Mouse (Mus musculus): ENCODE data around the gene Cyb5d1. TPM values are rescaled to one million over a fixed set of nuclear protein-coding genes. Genes with fewer than 3 reads are reported as not detected.
A peak's percentile ranks its signal among the peaks of the same experiment; 100 is the strongest.

The Cyb5d1 gene
- total and polyA plus RNA-seq, 3 experiments, result 28.4 to 29.5 (median 29.3) TPM

DNA sequence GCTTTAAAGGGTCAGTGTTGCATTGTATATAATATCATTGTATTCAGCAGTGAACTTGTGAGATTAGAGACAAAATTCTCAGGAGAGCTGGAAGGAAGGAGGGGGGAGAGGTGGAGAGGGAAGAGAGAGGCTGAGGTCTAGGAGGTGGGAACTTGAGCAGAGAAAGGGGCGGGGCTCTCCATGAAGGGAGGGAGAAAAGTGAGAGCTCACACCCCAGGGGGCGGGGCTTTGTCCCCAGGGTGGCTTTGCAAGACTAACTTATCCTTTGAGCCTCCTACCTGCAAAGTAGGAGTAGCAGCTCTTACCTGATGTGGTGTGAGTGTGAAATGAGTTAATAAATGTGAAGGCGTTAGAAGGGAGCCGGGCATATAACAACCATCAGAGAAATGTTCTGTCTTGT is 33.3 kb upstream of the Cyb5d1 start:
- H3K36me3 ChIP-seq (replicated peaks in 1 of 2; ENCODE audit: control insufficient read depth in 1 of 2, insufficient read depth in 1 of 2, low read length in 1 of 2), result no peaks in the 10 kb centered on the region
- no peaks in the 10 kb centered on the region for H3K9me3 ChIP-seq (replicated peaks; ENCODE audit: low read length)
- no peak overlapping the region for H3K9ac ChIP-seq (ENCODE audit: insufficient read depth, low read depth)
- dilution Hi-C loops (cut with MboI; ENCODE audit: extremely low pct_ligation_motif_present, extremely low pct_unique_long_range_greater_than_20kb, low sequenced_read_pairs) (no loop called here), in situ Hi-C loops (cut with MboI; ENCODE audit: low pct_ligation_motif_present, low pct_unique_long_range_greater_than_20kb, low sequenced_read_pairs) (no loop called here)
- peaks cover 6 to 18% of the 10 kb centered on the region in 2 experiments for H3K4me1 ChIP-seq (ENCODE audit: control insufficient read depth in 1 of 2, insufficient read depth in 2 of 2)
- no peak overlapping the region for H3K4me3 ChIP-seq (replicated peaks in 1 of 3; ENCODE audit: low read depth in 2 of 3, low read length in 2 of 3, poor library complexity in 1 of 3)
- no peaks in the 10 kb centered on the region for H3K79me2 ChIP-seq (replicated peaks; ENCODE audit: control insufficient read depth, extremely low read depth, insufficient read depth, poor library complexity, severe bottlenecking)
- H3K27ac ChIP-seq (ENCODE audit: insufficient read depth, low read depth), result no peak overlapping the region
- TF ChIP-seq PAX5 (IDR thresholded peaks at IDR 0.05; ENCODE audit: low read length), result no peak
- TF ChIP-seq MAZ (IDR thresholded peaks at IDR 0.05; ENCODE audit: low read depth, low read length), result 0 out of 2 replicates have a peak, but pooled peaks have one; percentile 32
- H3K4me2 ChIP-seq (ENCODE audit: insufficient read depth, low read depth, poor library complexity, severe bottlenecking), result no peak overlapping the region
- DNase-seq (ENCODE audit: extremely low read depth), result peak; percentile 66
- peaks cover 47% of the 10 kb centered on the region for H3K27me3 ChIP-seq (replicated peaks)

DNA sequence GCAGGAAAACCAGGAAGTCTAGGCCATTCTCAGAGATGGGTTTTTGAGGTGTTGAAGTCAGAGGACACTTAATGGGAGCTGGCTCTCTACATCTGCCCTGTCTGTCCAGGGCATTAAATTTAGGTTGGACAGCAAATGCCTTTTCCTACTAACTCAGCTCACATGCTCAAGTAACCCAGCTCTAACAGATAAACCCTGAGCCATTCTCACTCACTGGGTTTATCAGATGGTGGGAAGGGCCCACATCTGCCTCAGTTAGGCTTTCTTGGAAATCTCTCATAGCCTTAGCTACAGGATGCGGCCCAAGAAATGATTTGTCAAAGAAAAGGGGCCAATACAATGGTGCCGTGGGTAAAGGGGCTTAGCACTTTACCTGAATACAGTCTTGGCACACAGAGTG is 30.8 kb upstream of the Cyb5d1 start:
- in situ Hi-C loops (cut with MboI; ENCODE audit: low pct_ligation_motif_present, low pct_unique_long_range_greater_than_20kb, low sequenced_read_pairs) (no loop called here), dilution Hi-C loops (cut with MboI; ENCODE audit: extremely low pct_ligation_motif_present, extremely low pct_unique_long_range_greater_than_20kb, low sequenced_read_pairs) (no loop called here)
- peaks cover 58% of the 10 kb centered on the region for H3K27me3 ChIP-seq (replicated peaks)
- H3K9ac ChIP-seq (ENCODE audit: insufficient read depth, low read depth), result no peak overlapping the region
- no peaks in the 10 kb centered on the region for H3K36me3 ChIP-seq (replicated peaks in 1 of 2; ENCODE audit: control insufficient read depth in 1 of 2, insufficient read depth in 1 of 2, low read length in 1 of 2)
- H3K9me3 ChIP-seq (replicated peaks; ENCODE audit: low read length), result no peaks in the 10 kb centered on the region
- no peak overlapping the region for H3K4me3 ChIP-seq (replicated peaks in 1 of 3; ENCODE audit: low read depth in 2 of 3, low read length in 2 of 3, poor library complexity in 1 of 3)
- no peak for DNase-seq (ENCODE audit: extremely low read depth)
- no peak overlapping the region for H3K4me2 ChIP-seq (ENCODE audit: insufficient read depth, low read depth, poor library complexity, severe bottlenecking)
- TF ChIP-seq IRF4 (IDR thresholded peaks at IDR 0.05; ENCODE audit: low read depth, low read length) (no peak), HCFC1 (IDR thresholded peaks at IDR 0.05; ENCODE audit: low read depth, low read length) (no peak), ETS1 (conservative IDR thresholded peaks at IDR 0.05; ENCODE audit: low read depth, low read length) (no peak), CHD1 (IDR thresholded peaks at IDR 0.05; ENCODE audit: low read depth, low read length) (no peak), MAZ (IDR thresholded peaks at IDR 0.05; ENCODE audit: low read depth, low read length) (no peak), TBP (conservative IDR thresholded peaks at IDR 0.05; ENCODE audit: low read depth, low read length) (no peak), GABPA (IDR thresholded peaks at IDR 0.05; ENCODE audit: insufficient replicate concordance, low read depth, low read length) (no peak), EP300 (IDR thresholded peaks at IDR 0.05; ENCODE audit: low read length) (no peak), MYC (IDR thresholded peaks at IDR 0.05; ENCODE audit: low read depth, low read length) (no peak), E2F4 (IDR thresholded peaks at IDR 0.05; ENCODE audit: insufficient replicate concordance, low read depth, low read length) (no peak), MAX (IDR thresholded peaks at IDR 0.05; ENCODE audit: low read length) (no peak), UBTF (IDR thresholded peaks at IDR 0.05; ENCODE audit: low read depth, low read length) (no peak)
- H3K27ac ChIP-seq (ENCODE audit: insufficient read depth, low read depth), result no peak overlapping the region
- H3K4me1 ChIP-seq (ENCODE audit: control insufficient read depth in 1 of 2, insufficient read depth in 2 of 2), result peaks cover 3 to 11% of the 10 kb centered on the region in 2 experiments; a peak in 3 of 4 replicates
- no peaks in the 10 kb centered on the region for H3K79me2 ChIP-seq (replicated peaks; ENCODE audit: control insufficient read depth, extremely low read depth, insufficient read depth, poor library complexity, severe bottlenecking)

DNA sequence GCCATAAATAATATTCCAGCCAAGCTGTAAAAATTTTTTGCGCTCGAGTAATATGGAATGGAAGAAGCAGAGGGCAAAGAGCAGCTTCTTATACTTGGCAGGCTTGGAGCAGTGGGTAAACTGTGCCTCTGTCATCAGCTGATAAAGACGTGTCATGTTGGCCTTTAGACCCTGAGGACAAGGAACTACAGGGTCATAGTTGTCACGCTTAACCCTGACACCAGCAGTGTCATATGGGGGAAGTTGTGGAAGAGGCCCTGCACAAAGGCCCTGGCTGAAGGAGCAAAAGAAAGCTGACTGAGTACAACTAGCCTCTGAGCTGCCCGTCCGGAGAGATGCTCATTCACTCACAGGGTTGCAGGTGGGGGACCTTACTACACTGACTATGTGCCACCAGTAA is 28.5 kb upstream of the Cyb5d1 start:
- Histone ChIP-seq H3K36me3 (replicated peaks in 1 of 2; ENCODE audit: control insufficient read depth in 1 of 2, insufficient read depth in 1 of 2, low read length in 1 of 2) (no peaks in the 10 kb centered on the region), H3K4me2 (ENCODE audit: insufficient read depth, low read depth, poor library complexity, severe bottlenecking) (no peak overlapping the region), H3K27ac (ENCODE audit: insufficient read depth, low read depth) (no peak overlapping the region), H3K27me3 (replicated peaks) (peaks cover 77% of the 10 kb centered on the region), H3K4me1 (ENCODE audit: control insufficient read depth in 1 of 2, insufficient read depth in 2 of 2) (peaks cover 0 to 20% of the 10 kb centered on the region in 2 experiments; a peak in 3 of 4 replicates), H3K9me3 (replicated peaks; ENCODE audit: low read length) (no peaks in the 10 kb centered on the region), H3K79me2 (replicated peaks; ENCODE audit: control insufficient read depth, extremely low read depth, insufficient read depth, poor library complexity, severe bottlenecking) (no peaks in the 10 kb centered on the region), H3K4me3 (replicated peaks in 1 of 3; ENCODE audit: low read depth in 2 of 3, low read length in 2 of 3, poor library complexity in 1 of 3) (no peak overlapping the region), H3K9ac (ENCODE audit: insufficient read depth, low read depth) (no peak overlapping the region)
- DNase-seq (ENCODE audit: extremely low read depth), result no peak
- dilution Hi-C loops (cut with MboI; ENCODE audit: extremely low pct_ligation_motif_present, extremely low pct_unique_long_range_greater_than_20kb, low sequenced_read_pairs), result no loop called here
- TF ChIP-seq POLR2AphosphoS2 (IDR thresholded peaks at IDR 0.05; ENCODE audit: low read depth, low read length), result no peak
- no peak for TF ChIP-seq SMC3 (IDR thresholded peaks at IDR 0.05; ENCODE audit: low read depth, low read length)
- TF ChIP-seq MEF2A (IDR thresholded peaks at IDR 0.05; ENCODE audit: borderline replicate concordance, low read depth, low read length), result no peak
- no peak for TF ChIP-seq ELF1 (IDR thresholded peaks at IDR 0.05; ENCODE audit: low read depth, low read length)
- TF ChIP-seq RAD21 (IDR thresholded peaks at IDR 0.05; ENCODE audit: low read depth, low read length), result no peak
- no peak for TF ChIP-seq USF2 (conservative IDR thresholded peaks at IDR 0.05; ENCODE audit: low read depth, low read length)
- TF ChIP-seq ZKSCAN1 (IDR thresholded peaks at IDR 0.05; ENCODE audit: borderline replicate concordance, low read depth, low read length), result no peak
- TF ChIP-seq CTCF (conservative IDR thresholded peaks at IDR 0.05 in 1 of 2, IDR thresholded peaks at IDR 0.05 in 1 of 2; ENCODE audit: low read depth in 2 of 2, low read length in 2 of 2), result no peak
- TF ChIP-seq TCF12 (IDR thresholded peaks at IDR 0.05; ENCODE audit: low read depth, low read length), result no peak
- TF ChIP-seq MXI1 (IDR thresholded peaks at IDR 0.05; ENCODE audit: low read depth, low read length), result no peak
- TF ChIP-seq IRF4 (IDR thresholded peaks at IDR 0.05; ENCODE audit: low read depth, low read length), result no peak
- no peak for TF ChIP-seq RCOR1 (conservative IDR thresholded peaks at IDR 0.05; ENCODE audit: low read depth, low read length)
- TF ChIP-seq HCFC1 (IDR thresholded peaks at IDR 0.05; ENCODE audit: low read depth, low read length), result no peak
- no peak for TF ChIP-seq MAFK (IDR thresholded peaks at IDR 0.05; ENCODE audit: insufficient replicate concordance, low read length)
- in situ Hi-C loops (cut with MboI; ENCODE audit: low pct_ligation_motif_present, low pct_unique_long_range_greater_than_20kb, low sequenced_read_pairs), result no loop called here

Data from CH12.LX (cell line).